Mouse (Mus musculus) layer of hippocampus, postnatal 36 days (tissue): ENCODE data around the gene Flywch1. TPM values are rescaled to one million over a fixed set of nuclear protein-coding genes. Genes with fewer than 3 reads are reported as not detected.

Experiments
- DNase-seq, 2 experiments: peaks; one replicate each; pipeline ENCODE4 v3.0.0; 2022
- total RNA-seq, 2 experiments: library from RNA; stranded (reverse); gene quantifications; 2 replicates each; pipeline ENCODE4 v1.2.3; 2021

Flywch1 gene
- total RNA-seq, 2 experiments from 2014 or later, result 297 to 300 TPM

DNA sequence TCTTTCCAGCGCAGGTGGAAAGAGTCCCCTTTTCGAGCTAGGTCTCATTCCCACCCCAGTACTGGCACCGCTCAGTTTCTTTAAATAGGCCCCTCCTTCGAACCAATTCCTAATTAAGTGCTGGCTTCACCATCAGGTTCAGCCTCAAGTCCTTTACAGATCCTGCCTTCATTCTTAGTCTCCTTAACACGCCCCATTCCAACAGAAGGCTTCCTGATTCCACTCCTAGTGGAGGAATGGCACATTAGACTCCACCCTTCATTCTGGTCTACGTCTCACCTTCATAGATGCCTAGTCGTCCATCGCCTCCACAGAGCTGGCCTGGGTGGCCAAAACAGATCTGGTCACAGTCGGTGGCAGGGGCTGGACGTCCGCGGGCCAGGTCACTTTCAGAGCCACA, 28.5 kb downstream of the Flywch1 start:
- DNase-seq, result no peak

GRCm38 (mm10) chr17:23742210-23742793, 29.1 kb downstream of the Flywch1 start:
- no peak for DNase-seq

DNA sequence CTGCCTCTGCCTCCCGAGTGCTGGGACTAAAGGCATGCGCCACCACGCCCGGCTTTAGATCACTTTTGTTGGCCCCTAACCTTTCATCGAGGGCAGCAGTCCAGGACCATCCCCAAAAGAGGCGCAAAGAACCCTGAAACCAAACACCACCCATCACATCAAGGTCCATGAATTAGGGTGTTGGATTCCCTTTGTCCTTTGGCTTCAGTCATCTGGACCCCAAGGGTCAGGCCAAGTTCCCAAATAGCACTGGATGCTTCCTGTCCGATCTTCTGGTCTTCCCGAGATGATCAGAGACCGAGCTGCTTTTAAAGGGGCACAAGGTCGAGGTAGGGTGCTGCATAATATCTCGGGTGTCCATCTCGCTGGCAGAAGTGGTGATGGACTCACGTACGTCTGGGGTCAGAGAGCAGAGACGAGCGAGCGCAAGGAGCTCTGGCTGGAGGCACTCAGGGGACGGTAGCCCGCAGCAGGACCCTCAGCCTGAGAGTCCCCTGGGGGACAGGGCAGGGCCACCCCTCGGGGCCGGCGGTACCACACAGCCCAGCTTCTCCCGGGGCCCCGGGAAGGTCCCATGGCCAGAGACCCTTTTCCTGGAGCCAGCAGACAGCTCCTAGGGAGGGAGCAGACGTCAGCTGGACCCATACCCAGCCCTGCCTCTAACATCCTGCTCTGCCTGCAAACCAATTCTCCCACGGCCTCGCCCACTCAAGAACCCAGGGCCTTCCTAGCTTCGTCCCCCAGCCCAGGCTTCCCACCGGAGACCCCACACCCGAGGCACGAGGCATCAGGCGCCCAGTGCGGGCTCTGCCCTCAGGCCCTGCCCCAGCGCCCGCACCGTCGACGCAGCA, 29.8 kb downstream of the Flywch1 start:
- DNase-seq, result no peak

GRCm38 (mm10) chr17:23740598-23741021, 30.8 kb downstream of the Flywch1 start, which contains the start of gene Paqr4:
Gene Paqr4, minus strand, starts transcription at chr17:23740867.
- no peak for DNase-seq

DNA sequence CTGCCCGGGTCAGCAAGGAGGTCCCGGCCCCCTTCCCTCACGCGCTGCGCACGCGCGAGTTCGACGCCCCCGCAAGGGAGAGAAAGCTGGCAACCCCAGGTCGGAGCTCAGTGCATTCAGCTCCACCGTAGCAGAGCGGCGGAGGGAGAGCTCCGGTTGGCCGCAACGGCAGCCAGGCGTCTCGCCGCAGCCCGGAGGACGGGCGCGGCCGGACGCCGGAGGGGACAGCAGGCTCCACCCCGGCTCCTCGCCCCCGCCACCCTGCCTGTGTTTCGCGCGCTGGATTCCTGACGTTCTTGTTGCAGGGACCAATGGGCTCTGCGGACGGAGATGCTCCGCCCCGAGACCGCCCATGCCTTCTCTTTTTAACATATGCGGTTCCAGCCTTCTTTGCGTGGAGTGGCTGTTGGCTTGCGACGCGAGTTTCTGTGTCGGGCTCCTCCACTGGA, 31.2 kb downstream of the Flywch1 start:
- DNase-seq, result peak; percentile 91 to 92

GRCm38 (mm10) chr17:23739202-23740135, 31.9 kb downstream of the Flywch1 start:
- peak; percentile 37 to 51 for DNase-seq

- DNase-seq, result no peak
Observed at GRCm38 (mm10) chr17:23738836-23739201, 32.6 kb downstream of the Flywch1 start.

DNA sequence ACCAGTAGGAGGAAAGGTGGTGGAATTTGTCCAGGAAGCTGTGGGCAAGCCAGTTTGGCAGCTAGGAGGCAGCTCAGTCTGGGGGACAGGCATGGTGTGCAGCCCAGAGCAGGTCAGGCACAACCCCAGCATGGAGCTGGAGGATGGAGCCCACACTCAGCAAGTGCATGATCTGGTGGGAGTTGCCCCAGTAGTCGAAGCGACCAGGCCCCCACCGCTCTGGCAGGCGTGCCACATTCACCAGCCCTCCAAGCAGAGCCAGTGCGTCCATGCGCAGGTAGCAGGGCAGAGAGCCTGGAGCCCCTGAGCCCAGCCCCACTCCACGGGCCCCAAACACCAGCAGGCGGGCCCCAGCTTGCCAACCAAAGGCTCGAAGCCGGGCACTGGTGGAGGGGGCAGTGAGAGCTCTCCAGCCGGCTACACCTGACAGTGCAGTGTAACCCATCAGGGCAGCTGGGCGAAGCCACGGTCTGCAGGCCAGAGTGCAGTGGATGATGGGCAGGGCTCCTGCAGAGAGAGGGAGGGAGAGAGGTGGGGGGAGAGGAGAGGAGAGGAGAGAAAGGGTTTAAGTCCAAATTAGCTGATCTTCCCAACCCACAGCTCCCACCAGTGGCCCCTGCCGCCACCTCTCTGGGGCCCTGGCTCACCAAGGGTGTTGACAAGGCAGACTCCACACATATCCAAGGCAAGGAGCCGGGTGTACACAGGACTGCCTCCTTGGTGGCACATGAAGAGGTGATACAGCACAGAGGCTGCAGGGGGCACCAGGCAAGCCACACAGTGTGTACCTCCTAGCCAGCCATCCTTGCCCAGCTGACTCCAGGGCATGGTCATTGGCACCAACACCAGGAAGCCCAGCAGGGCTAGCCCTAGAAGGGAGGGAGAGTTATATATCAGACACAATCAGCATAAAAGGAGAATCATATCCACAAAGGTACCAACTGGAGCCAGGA, 33.6 kb downstream of the Flywch1 start:
- DNase-seq, result no peak

GRCm38 (mm10) chr17:23734341-23734740, 37.1 kb downstream of the Flywch1 start:
- DNase-seq, result no peak

GRCm38 (mm10) chr17:23730441-23730840, 41.0 kb downstream of the Flywch1 start:
- DNase-seq, result no peak

- no peak for DNase-seq
Observed at GRCm38 (mm10) chr17:23726758-23727142, 44.7 kb downstream of the Flywch1 start.

DNA sequence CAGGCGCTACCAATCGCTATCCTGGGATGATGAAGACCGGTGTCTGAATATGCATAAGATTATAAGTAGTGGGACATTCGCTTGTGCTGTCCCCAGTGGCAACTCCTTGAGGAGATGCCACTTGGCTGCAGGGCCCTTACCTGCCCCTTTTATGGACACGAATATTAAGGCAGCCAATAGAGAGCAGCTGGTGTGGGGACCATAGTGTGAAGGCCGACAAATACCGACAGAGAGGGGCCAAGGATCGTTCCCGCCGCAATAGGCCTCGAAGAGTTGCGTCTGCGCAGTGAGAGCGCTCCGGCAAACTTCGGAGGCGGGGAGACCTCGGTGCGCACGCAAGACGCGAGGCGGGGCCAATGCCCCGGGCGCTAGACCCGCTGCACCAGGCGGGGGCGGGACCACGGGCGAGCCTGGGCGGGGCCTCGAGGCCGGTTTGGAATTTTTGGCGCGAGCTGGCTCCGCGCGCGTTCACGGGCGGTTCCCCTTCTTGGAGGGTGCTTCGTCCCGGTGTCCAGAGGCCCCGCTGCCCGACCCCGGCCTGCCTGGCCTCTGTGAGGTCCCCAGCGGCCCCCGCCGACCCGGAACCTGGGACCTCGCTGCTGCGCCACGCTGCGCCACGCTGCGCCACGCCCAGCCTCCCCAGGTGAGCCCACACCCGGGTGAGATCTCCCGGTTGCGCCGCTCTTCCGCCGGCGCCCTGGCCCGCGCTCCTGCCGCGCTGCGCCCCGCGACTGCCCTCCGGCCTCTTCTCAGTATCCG, 45.2 kb downstream of the Flywch1 start, which contains the start of gene Pkmyt1:
Gene Pkmyt1 (plus strand): TSS at position 338 of the 759 bp plus-strand sequence.
- DNase-seq, result peak; percentile 92 to 93

DNA sequence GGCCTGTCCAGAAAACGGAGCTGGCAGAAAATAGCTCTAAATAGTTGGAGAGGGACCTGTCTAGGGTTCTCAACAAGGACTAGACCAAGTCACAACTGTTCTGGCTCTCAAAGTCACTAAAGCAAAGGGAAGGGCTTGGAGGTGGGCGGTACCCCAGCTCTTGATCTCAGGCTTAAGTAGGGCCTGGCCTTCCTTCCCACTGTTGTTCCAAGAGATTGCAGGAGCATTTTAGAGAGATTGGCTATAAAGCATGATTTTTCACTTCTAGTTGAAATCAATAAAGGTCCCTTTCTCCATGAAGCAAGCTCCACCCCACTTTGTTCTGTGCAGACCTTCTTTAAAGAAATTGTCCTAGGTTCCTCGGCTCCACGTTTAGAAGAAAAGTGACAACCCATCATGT, 45.9 kb downstream of the Flywch1 start:
- no peak for DNase-seq

DNA sequence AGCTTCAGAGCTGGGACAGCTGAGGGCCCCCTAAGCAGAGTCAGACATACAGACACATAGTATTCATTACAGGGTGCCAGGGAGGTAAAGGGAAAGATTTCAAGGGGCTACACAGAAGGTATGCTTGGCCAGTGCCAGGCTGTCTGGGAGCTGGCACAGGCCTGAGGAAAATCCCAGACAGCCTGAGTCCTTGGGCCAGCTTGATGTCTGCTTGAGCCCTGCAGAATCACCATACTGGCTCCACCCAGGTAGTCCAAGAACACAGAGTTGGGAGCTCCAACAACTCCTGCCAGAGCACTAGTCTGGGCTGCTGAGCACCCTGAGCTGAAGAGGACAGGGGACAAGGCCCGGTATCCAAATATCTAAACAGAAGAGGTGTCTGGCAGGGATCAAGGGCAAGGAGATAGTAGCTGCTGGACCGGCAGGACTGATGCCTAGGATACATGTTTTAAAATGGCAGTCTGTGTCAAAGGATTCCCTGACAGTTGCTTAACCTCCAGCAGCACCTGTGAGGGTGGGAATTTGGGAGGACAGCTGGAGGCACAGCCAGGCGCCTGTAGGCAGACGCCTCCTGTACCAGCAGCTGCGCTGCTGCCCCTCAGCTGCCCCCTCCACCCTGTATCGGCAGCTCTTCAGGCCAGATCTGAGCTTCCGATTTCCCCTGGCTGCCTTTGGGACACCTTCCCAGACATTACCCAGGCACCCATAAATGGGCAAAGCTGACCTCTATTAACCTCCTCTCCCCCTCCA, 48.9 kb downstream of the Flywch1 start, which contains the start of gene 1520401A03Rik:
Gene 1520401A03Rik (minus strand): TSS at position 408 of the 750 bp plus-strand sequence.
- no peak for DNase-seq

DNA sequence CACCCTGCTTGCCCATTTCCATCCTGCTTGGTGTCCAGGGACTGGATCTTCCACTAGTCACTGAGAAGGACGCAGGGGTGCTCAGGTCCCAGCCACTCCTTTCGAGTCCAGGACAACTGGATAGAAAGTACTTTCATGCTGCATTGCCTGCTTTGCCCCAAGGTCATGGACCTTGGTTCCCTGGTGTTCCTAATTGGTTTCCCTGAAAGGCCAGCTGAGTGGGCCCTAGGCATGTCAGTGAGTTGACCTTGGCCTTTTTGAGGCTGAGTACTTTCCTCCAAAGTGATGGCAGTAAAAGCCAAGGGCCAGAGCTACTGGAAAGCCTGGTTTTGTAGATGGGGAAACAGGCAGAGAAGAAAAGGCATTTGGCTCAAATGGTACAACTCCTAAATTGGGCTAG, 49.5 kb downstream of the Flywch1 start:
- no peak for DNase-seq

GRCm38 (mm10) chr17:23719455-23719854, 51.9 kb downstream of the Flywch1 start:
- no peak for DNase-seq

GRCm38 (mm10) chr17:23717003-23717402, 54.4 kb downstream of the Flywch1 start:
- no peak for DNase-seq

GRCm38 (mm10) chr17:23706212-23706611, 65.2 kb downstream of the Flywch1 start:
- peak; percentile 57 to 64 for DNase-seq

GRCm38 (mm10) chr17:23705525-23706104, 65.8 kb downstream of the Flywch1 start:
- no peak for DNase-seq
